Mouse (Mus musculus) lung, adult 2 months (tissue): ENCODE data around the gene Celf5. TPM values are rescaled to one million over a fixed set of nuclear protein-coding genes. Genes with fewer than 3 reads are reported as not detected.
A peak's percentile ranks its signal among the peaks of the same experiment; 100 is the strongest.

ENCODE experiments used
- DNase-seq: peaks from one replicate; pipeline ENCODE4 v3.0.0; 2022
- H3K4me1 ChIP-seq: fragments of 200-500 bp; 2 replicates; pipeline ENCODE4 v1.6.1; 2011; ENCODE audit warnings: low read length; ENCODE audit not compliant: control insufficient read depth, insufficient read depth
- H3K4me3 ChIP-seq: fragments of 200-500 bp; replicated peaks from 2 replicates; pipeline ENCODE3; 2011; ENCODE audit warnings: low read depth, mild to moderate bottlenecking, control low read depth, low read length; ENCODE audit errors: extremely low read depth
- CTCF ChIP-seq: fragments of 200-500 bp; IDR thresholded peaks from 2 replicates; pipeline ENCODE4 v1.5.1; 2011; ENCODE audit warnings: mild to moderate bottlenecking, low read length, control low read depth; ENCODE audit not compliant: insufficient read depth
- POLR2A ChIP-seq: fragments of 200-500 bp; IDR thresholded peaks from 2 replicates; pipeline ENCODE4 v1.6.1; 2011; ENCODE audit warnings: low read depth, mild to moderate bottlenecking, control low read depth, low read length, borderline replicate concordance; ENCODE audit errors: extremely low read depth
- WGBS: fragments of 180-500 bp; shearing (Covaris S2); methylation state at CpG from one replicate; pipeline ENCODE4 v1.1.7; 2018; 5-methylcytosine and 5-hydroxymethylcytosine counted together
- polyA plus RNA-seq: library from polyadenylated mRNA; depleted of rRNA; stranded (reverse); fragments of >200 nt; gene quantifications from 2 replicates; pipeline ENCODE4 v1.2.3, GENCODE M21; 2012

Celf5 gene
- polyA plus RNA-seq, 1 experiment, result 0.92 TPM

DNA sequence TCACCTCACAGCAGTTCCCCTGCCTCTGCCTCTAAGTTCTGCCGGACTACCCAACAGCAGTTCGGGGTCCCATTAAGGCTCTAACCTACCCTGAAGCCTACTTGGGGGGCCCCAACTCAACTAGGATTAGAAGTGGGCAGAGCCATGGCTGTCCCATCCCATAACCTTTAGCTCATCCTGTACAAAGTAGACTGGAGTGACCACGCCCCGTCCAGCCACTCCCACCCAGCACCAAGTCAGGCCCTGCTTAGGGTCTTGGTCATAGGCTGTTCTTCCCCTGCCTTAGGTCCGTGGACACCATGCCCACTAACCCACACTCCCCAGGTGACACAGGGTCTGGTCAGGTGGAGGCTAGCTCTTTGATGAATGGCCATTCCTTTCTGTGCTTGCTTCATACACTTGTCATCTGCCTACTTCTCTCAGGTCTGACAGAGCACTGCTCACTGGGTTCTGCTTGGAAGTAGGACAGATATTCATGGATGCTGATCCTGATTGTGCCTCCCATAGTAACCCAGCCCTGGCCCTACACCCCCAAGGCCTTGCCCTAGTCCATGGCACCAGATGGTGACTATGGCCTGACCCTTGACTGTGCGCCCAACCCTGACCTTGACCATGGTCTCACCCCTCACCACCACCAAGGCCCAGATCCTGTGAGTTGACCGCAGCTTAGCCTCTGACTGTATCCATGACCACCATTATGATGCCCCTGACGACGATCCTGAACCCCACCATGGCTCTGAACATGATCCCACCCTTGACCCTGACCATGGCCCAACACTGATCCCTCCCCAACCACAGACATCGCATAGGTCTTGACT lies 63.2 kb downstream of the Celf5 start:
- WGBS, result 87% methylated on average over 10 of the region's 10 CpGs
- no peak overlapping the region for H3K4me3 ChIP-seq
- no peak for TF ChIP-seq CTCF
- TF ChIP-seq POLR2A, result no peak
- peaks cover 69% of the 10 kb centered on the region for H3K4me1 ChIP-seq
- DNase-seq, result no peak

DNA sequence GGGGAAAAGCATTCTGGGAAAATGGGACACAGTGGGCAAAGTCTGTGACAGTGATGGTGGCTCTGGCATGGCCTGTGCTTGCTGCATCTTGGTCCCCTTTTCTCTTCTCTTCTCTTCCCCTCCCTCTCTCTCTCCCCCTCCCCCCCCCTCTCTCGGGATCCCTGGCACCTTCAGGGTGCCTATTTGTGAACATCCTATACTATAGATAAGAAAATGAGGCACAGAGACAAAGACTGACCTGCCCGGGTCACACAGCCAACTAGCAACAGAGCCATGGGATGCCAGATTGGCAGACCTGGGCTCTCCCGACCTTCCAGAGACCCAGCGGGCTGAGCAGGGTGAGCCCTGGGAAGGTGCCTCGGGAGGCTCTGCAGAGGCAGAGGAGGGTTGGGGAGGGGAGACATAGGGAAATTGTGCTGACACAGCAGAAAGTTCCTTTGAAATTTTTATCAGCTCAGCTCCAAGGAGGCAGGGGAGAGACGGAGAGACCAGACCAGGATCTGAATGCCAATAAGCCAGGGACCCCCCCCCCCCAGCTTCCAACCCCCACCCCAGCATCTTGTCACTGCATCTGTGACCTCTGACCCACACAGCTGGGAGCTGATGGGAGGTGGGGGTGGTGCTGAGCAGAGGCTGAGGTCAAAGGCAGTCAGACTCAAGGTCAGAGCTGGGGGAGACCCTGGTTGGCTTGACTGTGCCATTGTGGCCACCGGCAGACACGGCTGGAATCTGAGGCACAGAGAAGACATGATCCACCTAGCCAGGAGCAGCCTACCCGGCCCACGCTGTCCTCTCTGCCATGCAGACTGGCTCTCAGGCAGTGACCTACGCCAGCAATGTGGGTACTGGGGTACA lies 64.1 kb downstream of the Celf5 start:
- no peak for TF ChIP-seq CTCF
- TF ChIP-seq POLR2A, result no peak
- H3K4me1 ChIP-seq, result peaks cover 68% of the 10 kb centered on the region
- DNase-seq, result no peak
- no peak overlapping the region for H3K4me3 ChIP-seq
- WGBS, result 62% methylated on average over 11 of the region's 11 CpGs

DNA sequence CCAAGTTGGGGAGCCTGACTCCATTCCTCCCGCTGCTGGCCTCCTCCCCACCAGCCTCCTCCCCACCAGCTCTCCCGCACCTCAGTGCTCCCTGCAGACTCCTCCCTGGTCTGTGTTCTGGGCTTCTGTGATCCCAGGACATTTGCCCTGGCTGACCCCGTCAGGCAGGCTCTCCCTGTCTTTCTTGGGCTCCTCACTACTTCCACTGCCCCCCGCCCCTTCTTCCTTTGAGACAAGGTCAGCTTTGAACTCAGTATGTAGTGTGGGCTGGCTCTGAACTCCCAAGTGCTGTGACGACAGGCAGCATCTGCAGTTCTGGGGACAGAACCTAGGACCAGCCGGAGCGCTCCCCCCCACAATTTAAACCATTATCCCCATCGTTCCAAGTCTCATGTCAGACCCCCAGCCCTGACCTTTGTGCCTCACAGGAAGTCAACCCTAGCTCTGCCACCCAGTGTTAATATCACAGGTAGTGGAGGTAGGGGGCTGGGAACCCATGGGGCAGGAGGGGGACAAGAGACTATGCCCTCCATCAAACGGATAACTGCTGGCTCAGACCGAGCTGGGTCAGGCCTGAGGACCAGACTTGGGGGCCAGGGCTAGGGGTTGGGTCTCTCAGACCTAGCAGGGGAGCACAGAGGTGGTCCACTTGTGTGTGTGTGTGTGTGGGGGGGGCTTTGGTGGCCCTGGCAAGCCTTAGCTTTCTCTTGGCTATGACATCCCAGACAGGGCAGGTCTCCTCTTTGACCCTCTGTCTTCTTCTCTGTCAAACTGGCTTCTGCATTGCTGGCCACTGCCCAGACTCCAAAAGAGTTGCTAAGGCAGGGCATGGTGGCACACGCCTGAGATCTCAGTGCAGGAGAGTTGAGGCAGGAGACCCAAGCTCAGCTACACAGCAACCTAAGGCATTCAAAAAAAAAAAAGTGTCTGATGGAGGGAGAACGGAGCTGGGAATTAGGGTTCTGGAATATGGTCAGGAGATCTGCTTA lies 65.0 kb downstream of the Celf5 start:
- no peak for TF ChIP-seq CTCF
- no peak for TF ChIP-seq POLR2A
- DNase-seq, result no peak
- 37% methylated on average over 12 of the region's 12 CpGs for WGBS
- Histone ChIP-seq H3K4me1 (peaks cover 75% of the 10 kb centered on the region), H3K4me3 (no peak overlapping the region)

DNA sequence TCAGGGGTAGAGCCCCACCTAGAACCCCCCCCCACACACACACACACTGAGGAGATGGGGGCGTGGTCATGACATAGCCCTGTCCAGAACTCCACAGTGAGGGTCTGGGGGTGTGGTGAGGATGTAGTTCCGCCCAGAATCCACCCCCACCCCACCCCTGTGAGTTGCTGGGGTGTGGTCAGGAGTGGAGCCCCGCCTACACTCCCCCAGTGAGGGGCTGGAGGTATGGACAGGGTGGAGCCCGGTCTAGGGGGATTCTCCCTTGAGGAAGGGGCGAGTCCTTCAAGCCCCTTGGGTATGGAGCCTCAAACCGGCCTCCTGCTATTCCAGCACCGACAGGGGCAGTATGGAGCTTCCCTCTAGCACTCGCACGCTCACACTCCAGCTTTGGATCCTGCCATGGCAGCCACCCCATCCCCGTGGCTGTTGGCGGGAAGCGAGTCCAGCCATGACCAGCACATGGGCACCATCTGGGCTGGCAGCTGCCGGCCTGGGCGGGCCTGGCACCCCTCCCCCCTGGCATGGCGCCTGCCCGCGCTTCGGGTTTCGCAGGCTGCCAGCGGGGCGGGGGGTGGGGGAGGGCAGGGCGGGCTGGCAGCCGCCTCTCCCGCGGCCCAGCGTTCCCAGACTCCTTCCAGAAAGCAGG lies 65.8 kb downstream of the Celf5 start:
- Histone ChIP-seq H3K4me3 (no peak overlapping the region), H3K4me1 (peaks cover 79% of the 10 kb centered on the region)
- peak; percentile 83 for DNase-seq
- TF ChIP-seq POLR2A (no peak), CTCF (peak; percentile 59)
- 4% methylated on average over 26 of the region's 26 CpGs for WGBS

DNA sequence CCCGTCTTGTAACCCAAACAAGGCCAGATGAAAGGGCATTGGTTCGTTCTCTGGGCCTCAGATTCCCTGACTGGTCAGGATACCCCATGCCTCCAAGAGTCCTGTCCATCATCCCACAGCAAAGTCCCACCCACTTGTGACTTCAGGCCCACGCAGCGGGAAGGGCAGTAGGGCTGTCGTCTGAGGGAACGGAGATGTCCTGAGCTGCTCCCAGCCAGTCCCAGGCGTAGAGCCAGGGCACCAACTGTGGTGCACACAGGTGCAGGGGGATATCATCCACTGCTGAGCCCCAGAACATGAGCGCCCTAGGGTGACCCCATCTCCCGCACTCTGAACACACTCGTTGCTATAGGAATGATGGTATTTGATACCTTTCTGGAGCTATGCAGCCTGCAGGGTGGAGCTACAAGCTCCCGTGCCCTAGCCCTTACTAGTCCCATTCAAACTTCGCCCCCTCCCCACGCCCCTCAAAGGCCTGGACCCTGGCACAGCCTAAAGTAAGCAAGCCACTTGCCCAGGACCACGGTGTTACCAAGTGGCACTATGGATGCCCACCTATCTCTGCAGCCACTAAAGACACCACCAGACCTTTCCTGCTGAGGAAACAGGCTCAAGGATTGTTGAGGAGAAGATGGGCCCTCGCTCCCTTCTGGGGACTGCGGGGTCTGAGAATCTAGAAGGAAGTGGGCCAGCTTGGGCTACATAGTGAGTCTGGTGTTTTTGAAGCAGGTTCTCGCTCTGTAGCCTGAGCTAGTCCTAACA lies 66.8 kb downstream of the Celf5 start:
- 49% methylated on average over 17 of the region's 17 CpGs for WGBS
- TF ChIP-seq POLR2A (no peak), CTCF (no peak)
- DNase-seq, result peak; percentile 47

DNA sequence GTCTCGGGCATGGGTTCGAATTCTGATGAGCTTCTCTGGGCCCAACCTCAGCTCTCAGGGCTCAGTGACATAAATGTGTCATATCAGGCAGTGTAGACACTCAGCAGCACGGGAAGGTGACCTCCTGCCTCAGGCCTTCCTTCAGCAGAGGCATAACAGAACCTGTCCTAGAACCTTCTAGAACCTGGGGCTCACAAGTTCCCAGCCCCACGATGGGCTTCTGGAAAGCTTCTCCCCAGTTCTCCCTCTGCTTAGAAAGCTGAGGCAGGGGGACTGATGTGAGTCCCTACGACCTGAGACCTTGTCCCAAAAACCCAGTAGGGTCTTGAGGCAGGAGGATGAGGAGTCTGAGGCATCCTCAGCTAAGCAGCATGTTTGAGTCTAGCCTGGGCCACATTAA lies 67.4 kb downstream of the Celf5 start:
- DNase-seq, result no peak
- no peak for TF ChIP-seq CTCF
- TF ChIP-seq POLR2A, result no peak
- H3K4me1 ChIP-seq, result peaks cover 86% of the 10 kb centered on the region
- no peak overlapping the region for H3K4me3 ChIP-seq
- WGBS, result 66% methylated on average over 5 of the region's 5 CpGs

More for the DNA sequence above, 66.8 kb downstream of the Celf5 start:
- peaks cover 86% of the 10 kb centered on the region for H3K4me1 ChIP-seq
- H3K4me3 ChIP-seq, result no peak overlapping the region

DNA sequence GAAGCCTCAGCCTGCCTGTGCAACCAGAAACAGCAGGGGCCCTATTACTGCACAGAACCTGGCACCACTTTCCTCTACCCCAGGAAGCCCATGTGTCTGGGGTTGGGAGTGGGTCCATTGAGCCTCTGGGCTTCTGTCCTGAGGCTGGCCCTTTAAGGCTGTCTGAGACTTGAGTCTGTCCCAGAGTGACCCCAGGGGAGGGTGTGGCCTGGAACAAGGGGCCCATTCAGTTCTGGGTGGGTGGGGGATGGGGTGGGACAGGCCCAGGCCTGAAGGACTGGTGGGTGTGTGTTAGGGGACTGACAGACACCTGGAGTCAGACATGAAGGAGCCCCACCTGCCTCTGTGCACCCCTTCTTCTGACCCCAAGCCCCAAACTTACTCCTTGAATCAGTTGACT lies 67.8 kb downstream of the Celf5 start:
- no peak for TF ChIP-seq POLR2A
- TF ChIP-seq CTCF, result no peak
- Histone ChIP-seq H3K4me3 (no peak overlapping the region), H3K4me1 (peaks cover 84% of the 10 kb centered on the region)
- DNase-seq, result peak; percentile 55
